Mouse (Mus musculus): ENCODE measurements around the gene Irf3. TPM values are rescaled to one million over a fixed set of nuclear protein-coding genes. Genes with fewer than 3 reads are reported as not detected.

Irf3 gene
- polyA plus RNA-seq, 1 experiment from 2014 or later, result 75.0 TPM

DNA sequence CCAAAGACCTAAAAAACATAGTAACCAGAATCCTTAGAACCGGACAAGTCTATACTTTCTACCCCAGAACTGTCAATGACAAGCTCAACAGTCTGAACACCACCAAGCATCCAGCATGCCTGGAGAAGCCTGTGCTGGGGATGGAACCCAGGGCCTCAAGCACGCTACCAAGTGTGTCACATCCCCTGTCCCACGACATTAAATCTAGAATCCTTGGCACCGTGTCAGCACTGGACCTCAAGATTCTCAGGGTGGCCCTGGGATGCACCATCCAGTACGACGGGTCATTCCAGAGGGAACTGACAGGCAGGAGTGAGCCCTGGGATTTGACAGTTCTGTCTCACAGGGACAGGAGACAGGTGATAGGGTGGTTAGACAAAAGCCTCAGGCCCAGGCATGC is 32.5 kb downstream of the Irf3 start:
- H3K4me1 ChIP-seq, result no peaks in the 10 kb centered on the region
- DNase-seq (ENCODE audit: low spot score), result no peak
- H3K4me3 ChIP-seq, result no peak overlapping the region
- H3K36me3 ChIP-seq, result peaks cover 87% of the 10 kb centered on the region
- WGBS, result 97% methylated on average over 6 of the region's 6 CpGs
- no peaks in the 10 kb centered on the region for H3K27me3 ChIP-seq (ENCODE audit: low read depth, poor library complexity, severe bottlenecking)
- H3K27ac ChIP-seq, result no peak overlapping the region
- H3K9me3 ChIP-seq (replicated peaks), result no peaks in the 10 kb centered on the region

DNA sequence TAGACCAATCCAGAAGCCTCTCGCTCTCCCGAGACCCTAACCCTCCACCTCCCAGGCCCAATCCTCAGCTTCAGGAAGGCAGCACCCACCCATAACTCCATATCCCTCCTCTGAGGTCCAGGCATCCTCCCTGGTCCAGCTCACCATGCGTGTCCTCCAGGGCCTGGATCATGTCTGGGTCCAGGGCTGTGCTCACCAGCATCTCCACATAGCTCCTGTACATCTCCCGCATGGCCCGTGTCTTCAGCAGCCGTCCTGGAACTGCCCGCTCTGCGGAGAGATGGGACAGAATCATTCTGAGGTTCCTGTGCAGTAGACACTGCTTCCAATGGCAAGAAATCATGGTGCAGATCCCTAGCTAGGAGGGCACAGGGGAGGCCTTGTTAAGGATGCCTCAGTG is 33.4 kb downstream of the Irf3 start:
- DNase-seq (ENCODE audit: low spot score), result no peak
- H3K36me3 ChIP-seq, result peaks cover 96% of the 10 kb centered on the region
- WGBS, result 96% methylated on average over 8 of the region's 8 CpGs

DNA sequence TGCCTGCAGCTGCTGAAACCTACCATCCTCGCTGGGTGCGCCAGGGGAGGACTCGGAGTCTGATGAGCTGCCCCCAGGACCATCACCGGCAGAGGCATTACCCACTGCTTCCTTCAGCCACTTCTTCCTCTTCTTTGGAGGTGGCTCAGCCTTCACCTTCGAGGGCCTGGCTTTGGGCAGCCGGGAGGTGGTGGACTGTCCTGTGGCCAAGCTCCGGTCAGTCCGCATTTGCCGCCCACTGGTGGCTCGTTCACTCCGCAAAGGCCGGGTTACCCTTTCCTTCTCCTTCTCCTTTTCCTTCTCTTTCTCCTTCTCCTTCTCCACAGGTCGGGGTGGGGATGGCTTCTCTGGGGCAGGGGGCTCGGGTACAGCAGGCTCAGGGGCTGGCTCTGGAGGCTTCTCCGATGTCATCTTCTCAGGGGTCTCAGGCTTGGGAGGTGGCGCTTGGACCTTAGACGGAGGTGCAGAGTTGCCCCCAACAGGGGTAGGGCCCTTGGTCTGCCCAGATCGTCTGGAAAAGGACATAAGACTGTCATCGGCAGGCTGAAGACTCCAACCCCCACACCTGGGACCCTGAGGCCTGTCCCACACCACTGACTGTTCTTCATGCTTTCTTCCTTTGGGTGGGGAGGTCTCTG is 36.4 kb downstream of the Irf3 start:
- H3K4me3 ChIP-seq, result no peak overlapping the region
- H3K9me3 ChIP-seq (replicated peaks), result no peaks in the 10 kb centered on the region
- WGBS, result 97% methylated on average over 19 of the region's 19 CpGs
- peaks cover 100% of the 10 kb centered on the region for H3K36me3 ChIP-seq
- H3K4me1 ChIP-seq, result no peaks in the 10 kb centered on the region
- DNase-seq (ENCODE audit: low spot score), result no peak
- H3K27me3 ChIP-seq (ENCODE audit: low read depth, poor library complexity, severe bottlenecking), result no peaks in the 10 kb centered on the region
- H3K27ac ChIP-seq, result no peak overlapping the region

More for the DNA sequence above, 33.4 kb downstream of the Irf3 start:
- Histone ChIP-seq H3K27me3 (ENCODE audit: low read depth, poor library complexity, severe bottlenecking) (no peaks in the 10 kb centered on the region), H3K4me1 (no peaks in the 10 kb centered on the region), H3K9me3 (replicated peaks) (no peaks in the 10 kb centered on the region), H3K4me3 (no peak overlapping the region), H3K27ac (no peak overlapping the region)

DNA sequence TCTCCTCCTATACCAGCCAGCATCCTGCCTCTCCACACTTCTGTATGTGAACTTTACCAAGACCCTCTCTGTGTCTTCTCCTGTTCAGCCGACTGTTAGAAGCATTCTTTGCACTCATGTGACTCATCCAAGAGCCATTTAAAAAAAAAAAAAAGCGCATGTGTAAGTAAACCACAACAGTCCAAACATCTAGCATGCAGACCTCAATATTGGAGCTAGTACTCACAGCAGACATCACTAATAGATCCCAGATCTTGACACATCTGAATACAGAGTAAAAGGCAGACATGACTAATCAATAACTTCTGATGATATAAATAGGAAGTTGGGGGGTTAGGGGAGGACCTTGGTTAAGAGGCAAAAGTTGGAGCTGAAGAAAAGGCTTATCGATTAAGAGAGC is 38.2 kb downstream of the Irf3 start:
- H3K27me3 ChIP-seq (ENCODE audit: low read depth, poor library complexity, severe bottlenecking), result no peaks in the 10 kb centered on the region
- peaks cover 100% of the 10 kb centered on the region for H3K36me3 ChIP-seq
- no peak for DNase-seq (ENCODE audit: low spot score)

DNA sequence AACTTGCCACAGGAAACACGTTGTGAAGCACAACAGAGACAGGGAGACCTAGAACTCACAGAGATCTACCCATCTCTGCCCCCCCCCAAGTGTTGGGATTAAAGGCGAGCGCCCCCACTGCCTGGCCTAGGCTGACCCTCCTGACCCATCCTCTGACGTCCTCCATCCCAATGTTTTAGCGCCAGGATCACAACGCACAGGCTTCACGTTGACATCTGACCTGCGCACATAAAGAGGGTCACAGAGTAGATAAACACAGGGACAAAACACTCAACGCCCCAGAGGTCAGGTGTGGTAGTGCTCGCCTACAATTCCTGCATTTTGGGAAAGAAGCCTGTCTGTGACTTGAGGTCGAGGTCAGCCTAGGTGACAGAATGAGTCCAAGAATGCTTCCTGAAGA is 39.3 kb downstream of the Irf3 start:
- H3K4me1 ChIP-seq, result no peaks in the 10 kb centered on the region
- H3K36me3 ChIP-seq, result peaks cover 100% of the 10 kb centered on the region
- no peak overlapping the region for H3K4me3 ChIP-seq
- H3K27me3 ChIP-seq (ENCODE audit: low read depth, poor library complexity, severe bottlenecking), result no peaks in the 10 kb centered on the region
- WGBS, result 92% methylated on average over 11 of the region's 11 CpGs
- DNase-seq (ENCODE audit: low spot score), result no peak
- H3K9me3 ChIP-seq (replicated peaks), result no peaks in the 10 kb centered on the region
- H3K27ac ChIP-seq, result no peak overlapping the region

More for the DNA sequence above, 38.2 kb downstream of the Irf3 start:
- Histone ChIP-seq H3K9me3 (replicated peaks) (no peaks in the 10 kb centered on the region), H3K4me1 (no peaks in the 10 kb centered on the region), H3K4me3 (no peak overlapping the region), H3K27ac (no peak overlapping the region)
- 96% methylated on average over 3 of the region's 3 CpGs for WGBS

DNA sequence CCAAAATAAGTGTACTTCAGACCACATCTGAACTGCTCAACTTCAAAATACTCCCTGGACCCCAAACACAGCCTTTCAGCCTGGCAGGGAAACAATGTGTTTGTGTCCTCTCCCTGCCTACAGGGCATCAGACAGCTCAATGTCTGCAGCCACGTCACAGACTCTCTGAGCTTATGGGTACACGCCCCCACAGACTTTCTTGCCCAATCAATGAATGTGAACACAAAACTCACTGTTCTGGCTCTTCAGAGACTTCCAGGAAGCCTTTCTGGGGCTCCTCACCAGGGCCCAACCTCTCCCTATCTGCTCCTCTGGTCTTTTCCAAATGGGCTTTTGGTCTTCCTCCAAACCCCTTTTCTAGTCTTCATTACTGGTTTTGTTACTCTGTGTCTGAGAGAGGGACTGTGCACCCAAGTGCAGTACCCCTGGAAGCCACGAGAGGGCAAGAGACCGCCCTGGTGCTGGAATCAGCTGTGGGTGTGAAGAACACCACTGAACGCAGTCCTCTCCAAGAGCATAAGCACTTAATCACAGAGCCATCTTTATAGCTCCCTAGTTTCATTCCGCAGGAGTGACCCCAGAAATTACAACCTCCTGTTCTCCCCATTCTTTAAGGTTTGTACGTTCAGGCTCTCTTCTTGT is 40.4 kb downstream of the Irf3 start:
- no peak overlapping the region for H3K4me3 ChIP-seq
- 73% methylated on average over 7 of the region's 7 CpGs for WGBS

DNA sequence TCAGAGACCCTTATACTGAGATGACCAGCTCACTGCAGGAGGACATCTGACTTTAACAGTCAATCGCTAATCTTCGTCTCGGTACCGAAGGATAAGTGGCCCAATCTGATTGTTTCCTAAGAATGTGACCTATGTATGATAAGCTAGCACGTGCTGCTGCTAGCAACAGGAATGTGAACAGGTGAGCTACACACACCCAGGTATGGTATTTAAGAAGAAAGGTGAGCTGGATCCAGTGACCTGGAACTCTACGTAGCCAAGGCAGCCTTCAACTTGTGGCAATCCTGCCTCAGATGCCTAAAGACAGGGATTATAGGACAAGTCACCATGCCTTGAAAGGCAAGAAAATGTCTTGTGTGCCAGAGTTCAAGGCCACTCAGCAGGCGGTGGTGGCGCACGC is 41.0 kb downstream of the Irf3 start:
- Histone ChIP-seq H3K27ac (no peak overlapping the region), H3K9me3 (replicated peaks) (no peaks in the 10 kb centered on the region), H3K27me3 (ENCODE audit: low read depth, poor library complexity, severe bottlenecking) (no peaks in the 10 kb centered on the region), H3K36me3 (peaks cover 100% of the 10 kb centered on the region), H3K4me3 (no peak overlapping the region), H3K4me1 (no peaks in the 10 kb centered on the region)
- 94% methylated on average over 9 of the region's 9 CpGs for WGBS
- no peak for DNase-seq (ENCODE audit: low spot score)

More for the DNA sequence above, 40.4 kb downstream of the Irf3 start:
- H3K27me3 ChIP-seq (ENCODE audit: low read depth, poor library complexity, severe bottlenecking), result no peaks in the 10 kb centered on the region
- DNase-seq (ENCODE audit: low spot score), result peak; percentile 71
- H3K4me1 ChIP-seq, result no peaks in the 10 kb centered on the region
- H3K36me3 ChIP-seq, result peaks cover 100% of the 10 kb centered on the region
- no peak overlapping the region for H3K27ac ChIP-seq
- H3K9me3 ChIP-seq (replicated peaks), result no peaks in the 10 kb centered on the region

DNA sequence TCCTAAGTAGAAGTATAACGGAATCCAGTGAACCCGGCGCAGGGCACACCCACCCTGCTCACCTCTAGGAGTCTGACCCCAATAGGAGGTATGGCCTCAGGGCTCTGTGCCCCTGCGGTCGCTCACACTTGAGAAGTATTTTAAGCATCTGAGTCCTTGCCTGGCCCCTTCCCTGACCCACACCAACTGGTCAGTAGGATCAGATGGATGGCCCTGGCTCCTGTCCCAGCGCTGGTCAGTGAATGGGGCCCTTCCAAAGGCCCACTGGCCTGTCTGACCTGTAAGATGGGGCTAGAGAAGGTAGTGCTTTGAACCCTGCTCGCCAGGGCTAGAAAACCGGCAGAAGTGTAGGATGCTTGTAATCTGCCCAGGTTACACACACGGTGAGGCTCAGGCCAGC is 43.4 kb downstream of the Irf3 start:
- WGBS, result 95% methylated on average over 9 of the region's 9 CpGs
- no peaks in the 10 kb centered on the region for H3K9me3 ChIP-seq (replicated peaks)
- DNase-seq (ENCODE audit: low spot score), result no peak
- H3K4me1 ChIP-seq, result no peaks in the 10 kb centered on the region
- H3K36me3 ChIP-seq, result peaks cover 100% of the 10 kb centered on the region
- no peak overlapping the region for H3K4me3 ChIP-seq
- H3K27ac ChIP-seq, result no peak overlapping the region
- H3K27me3 ChIP-seq (ENCODE audit: low read depth, poor library complexity, severe bottlenecking), result no peaks in the 10 kb centered on the region

DNA sequence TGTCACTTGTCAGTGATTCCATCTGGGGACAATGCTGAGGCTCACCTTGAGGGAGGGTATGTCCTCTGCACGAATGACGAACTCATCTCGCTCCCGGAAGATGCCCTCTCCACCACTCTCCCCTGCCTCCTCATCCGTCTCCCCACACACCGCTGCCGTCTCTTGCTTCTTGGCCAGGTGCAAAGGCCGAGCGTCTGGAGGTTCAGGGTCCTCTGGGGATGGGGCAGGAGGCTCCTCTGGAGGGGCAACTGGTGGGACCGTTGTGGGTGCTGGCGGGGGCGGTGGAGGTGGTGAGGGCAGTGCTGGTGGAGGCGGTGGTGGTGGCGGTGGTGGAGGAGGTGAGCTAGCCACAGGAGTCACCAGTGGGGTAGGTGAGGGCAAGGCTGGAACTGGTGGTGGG is 45.9 kb downstream of the Irf3 start:
- 97% methylated on average over 14 of the region's 14 CpGs for WGBS
- DNase-seq (ENCODE audit: low spot score), result no peak
- Histone ChIP-seq H3K4me1 (peaks cover 3% of the 10 kb centered on the region; the same call in 1 of the 2 replicates), H3K4me3 (no peak overlapping the region), H3K36me3 (peaks cover 100% of the 10 kb centered on the region), H3K9me3 (replicated peaks) (no peaks in the 10 kb centered on the region), H3K27ac (no peak overlapping the region), H3K27me3 (ENCODE audit: low read depth, poor library complexity, severe bottlenecking) (no peaks in the 10 kb centered on the region)

DNA sequence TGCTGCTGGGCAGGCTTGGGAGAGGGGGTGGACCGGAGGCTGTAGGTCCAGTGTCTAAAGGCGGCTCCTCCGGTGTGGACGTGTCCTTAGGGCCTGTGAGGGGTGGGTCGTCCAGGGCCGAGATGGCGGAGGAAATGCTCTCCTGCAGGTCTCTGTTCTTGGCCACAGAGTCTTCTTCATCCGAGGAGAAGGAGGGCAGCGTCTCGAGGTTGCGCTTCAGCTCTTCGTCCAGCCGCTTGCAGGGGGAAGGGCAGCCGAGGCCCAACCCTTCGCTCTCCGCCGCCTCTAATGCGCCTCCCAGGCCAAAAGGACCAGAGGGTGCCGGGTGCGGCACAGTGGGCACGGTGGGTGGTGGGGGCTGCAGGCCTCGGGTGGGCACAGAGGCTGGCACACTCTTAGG is 48.3 kb downstream of the Irf3 start:
- peaks cover 100% of the 10 kb centered on the region for H3K36me3 ChIP-seq
- no peaks in the 10 kb centered on the region for H3K9me3 ChIP-seq (replicated peaks)
- no peak overlapping the region for H3K4me3 ChIP-seq
- peaks cover 16% of the 10 kb centered on the region for H3K4me1 ChIP-seq
- H3K27me3 ChIP-seq (ENCODE audit: low read depth, poor library complexity, severe bottlenecking), result no peaks in the 10 kb centered on the region
- no peak for DNase-seq (ENCODE audit: low spot score)
- WGBS, result 97% methylated on average over 22 of the region's 22 CpGs
- no peak overlapping the region for H3K27ac ChIP-seq

DNA sequence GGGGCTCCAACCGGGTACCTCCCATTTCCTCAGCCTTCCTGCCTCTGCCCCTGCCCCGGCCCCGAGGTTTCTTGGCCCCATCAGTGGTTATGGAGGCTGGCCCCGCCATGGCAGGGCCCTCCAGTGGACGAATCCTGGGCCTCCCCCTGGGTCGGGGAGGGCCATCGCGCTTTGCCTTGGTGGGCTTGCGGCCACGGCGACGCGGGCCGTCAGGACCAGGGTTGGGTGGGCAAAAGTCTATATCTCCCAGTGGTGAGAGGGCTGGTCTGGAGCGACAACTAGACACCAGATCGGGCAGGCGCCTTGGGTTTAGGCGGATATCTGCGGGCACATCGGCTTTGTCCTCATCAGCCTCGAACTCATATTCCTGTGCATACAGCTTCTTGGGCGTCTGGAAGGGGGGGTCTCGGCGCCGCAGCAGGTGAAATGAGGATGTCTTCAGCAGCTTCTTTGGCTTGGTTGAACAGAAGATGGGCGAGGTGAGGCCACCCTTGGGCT is 49.5 kb downstream of the Irf3 start:
- Histone ChIP-seq H3K9me3 (replicated peaks) (no peaks in the 10 kb centered on the region), H3K27me3 (ENCODE audit: low read depth, poor library complexity, severe bottlenecking) (no peaks in the 10 kb centered on the region), H3K27ac (no peak overlapping the region), H3K36me3 (peaks cover 95% of the 10 kb centered on the region), H3K4me1 (peaks cover 27% of the 10 kb centered on the region), H3K4me3 (peak overlapping the region; percentile 12; the same call in 1 of the 2 replicates)
- DNase-seq (ENCODE audit: low spot score), result no peak
- 94% methylated on average over 26 of the region's 26 CpGs for WGBS

DNA sequence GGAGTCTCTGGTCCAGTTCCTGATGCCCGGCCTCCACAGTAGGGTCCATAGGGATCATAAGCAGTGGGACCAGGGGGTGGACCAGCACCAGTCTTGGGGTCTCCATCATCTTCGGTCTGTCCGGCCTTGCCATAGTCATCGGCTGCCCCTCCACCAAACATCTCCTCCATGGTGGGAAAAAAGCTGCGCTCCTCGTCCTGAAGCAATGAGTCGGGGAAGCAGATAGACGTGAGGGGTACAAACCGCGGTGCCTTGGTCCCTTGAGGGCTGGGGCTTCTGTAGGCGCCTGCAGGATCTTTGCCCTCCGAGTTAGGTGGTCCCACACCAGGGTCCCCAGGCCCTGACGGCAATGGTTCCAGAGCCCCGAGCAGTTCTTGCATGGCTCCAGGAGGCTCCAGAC is 50.0 kb downstream of the Irf3 start:
- Histone ChIP-seq H3K4me3 (peak overlapping the region; percentile 12; the same call in 1 of the 2 replicates), H3K9me3 (replicated peaks) (no peaks in the 10 kb centered on the region), H3K36me3 (peaks cover 89% of the 10 kb centered on the region), H3K4me1 (peaks cover 29% of the 10 kb centered on the region), H3K27ac (no peak overlapping the region), H3K27me3 (ENCODE audit: low read depth, poor library complexity, severe bottlenecking) (no peaks in the 10 kb centered on the region)
- WGBS, result 97% methylated on average over 14 of the region's 14 CpGs
- no peak for DNase-seq (ENCODE audit: low spot score)

DNA sequence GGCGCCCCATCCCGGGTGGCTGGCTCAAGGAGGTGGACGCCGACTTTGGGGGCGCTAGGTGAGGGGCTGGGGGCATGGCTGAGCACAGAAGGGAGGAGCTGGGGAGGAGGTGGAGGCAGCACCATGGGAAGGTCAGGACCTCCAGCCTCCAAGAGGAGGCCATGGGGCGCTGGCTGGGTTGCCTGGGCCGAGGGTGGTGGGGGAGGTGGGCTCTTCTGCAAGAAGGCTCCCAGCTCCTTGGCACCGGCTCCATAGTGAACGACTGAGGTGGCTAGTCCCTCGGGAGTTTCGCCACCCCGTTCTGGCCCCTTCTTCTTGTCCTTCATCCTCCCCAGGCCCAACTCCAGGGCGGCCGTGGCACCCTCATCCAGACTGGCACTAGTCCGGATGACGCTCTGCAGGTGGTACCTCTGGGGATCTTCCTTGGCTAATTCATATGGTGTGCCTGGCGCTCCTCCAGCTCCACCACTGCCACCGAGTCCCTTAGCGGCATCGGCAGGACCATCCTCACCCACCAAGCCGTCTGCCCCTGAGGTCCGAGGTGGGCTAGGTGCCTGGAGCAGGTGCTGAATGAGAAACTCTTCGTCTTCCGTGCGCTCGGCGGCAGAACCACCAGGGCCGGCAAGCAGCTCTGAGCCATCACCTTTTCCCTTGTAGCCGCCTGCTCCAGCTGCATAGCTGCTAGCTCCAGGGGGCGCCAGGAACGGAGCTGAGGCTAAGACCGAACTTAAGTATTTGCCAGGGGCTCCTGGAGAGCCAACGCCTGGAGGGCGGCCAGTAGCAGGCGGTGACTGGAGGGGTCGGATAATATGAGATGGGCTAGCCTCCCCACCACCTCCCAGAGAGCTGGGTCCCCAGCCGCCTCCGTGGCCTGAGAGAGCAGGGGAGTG is 50.8 kb downstream of the Irf3 start:
- H3K27ac ChIP-seq, result no peak overlapping the region
- no peak for DNase-seq (ENCODE audit: low spot score)
- H3K4me1 ChIP-seq, result peaks cover 29% of the 10 kb centered on the region
- H3K9me3 ChIP-seq (replicated peaks), result no peaks in the 10 kb centered on the region
- 95% methylated on average over 37 of the region's 38 CpGs for WGBS
- H3K27me3 ChIP-seq (ENCODE audit: low read depth, poor library complexity, severe bottlenecking), result no peaks in the 10 kb centered on the region
- H3K36me3 ChIP-seq, result peaks cover 82% of the 10 kb centered on the region
- H3K4me3 ChIP-seq, result peak overlapping the region; percentile 12; the same call in 1 of the 2 replicates
